Mouse (Mus musculus): ENCODE data around the gene Zdhhc8.

The Zdhhc8 gene

DNA sequence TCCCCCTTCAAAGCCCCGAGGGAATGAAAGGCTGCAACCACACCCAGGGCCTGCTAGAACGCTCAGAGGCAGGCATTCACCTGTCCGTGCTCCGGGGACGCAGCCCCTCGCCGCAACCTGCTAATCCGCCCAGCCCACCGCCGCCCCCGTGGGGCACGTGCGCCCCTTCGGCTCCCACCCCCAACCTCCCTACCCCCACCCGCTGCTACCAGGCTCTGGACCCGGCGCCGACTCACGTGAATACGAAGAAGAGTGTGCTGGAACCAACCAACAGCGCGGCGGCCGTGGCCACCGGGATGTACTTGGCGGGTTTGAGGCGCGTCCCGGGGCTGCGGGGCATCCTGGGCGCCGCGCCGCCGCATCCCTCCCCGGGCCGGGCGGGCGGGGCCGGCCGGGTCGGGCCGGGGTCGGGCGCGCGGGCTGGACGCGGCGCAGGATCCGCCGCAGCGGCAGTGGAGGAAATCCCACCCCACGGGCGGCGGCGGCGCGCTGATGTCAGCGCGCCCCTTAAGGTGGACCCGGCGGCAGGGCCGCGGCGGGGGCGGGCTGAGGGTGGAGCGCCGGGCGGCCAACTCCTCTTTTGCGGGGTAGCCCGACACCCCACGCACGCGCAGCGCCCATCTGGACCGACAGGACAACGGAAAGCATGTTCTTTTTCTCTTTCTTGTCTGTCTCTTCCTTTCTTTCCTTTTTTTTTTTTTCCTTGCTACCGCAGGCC, at the start of gene Zdhhc8:
Gene Zdhhc8 (minus strand): TSS at position 466 of the 718 bp plus-strand sequence.
- peak; percentile 52 for DNase-seq (ENCODE audit: low spot score)

DNA sequence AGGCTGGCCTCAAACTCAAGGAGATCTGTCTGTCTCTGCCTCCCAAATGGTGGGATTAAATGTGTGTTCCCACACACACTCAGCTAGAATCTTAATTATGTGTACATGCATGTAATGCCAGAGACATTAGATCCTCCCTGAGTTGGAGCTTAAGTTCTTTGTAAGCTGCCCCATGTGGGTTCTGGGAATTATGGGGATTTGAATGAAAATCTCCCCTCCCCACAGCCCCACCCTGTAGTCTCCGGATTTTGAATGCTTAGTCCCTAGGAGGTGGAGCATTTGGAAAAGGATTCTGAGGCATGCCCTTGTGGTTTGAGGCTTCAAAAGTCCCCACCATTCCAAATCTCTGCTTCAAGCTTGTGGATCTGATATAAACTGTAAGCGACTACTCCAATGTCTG, 40.2 kb upstream of the Zdhhc8 start:
- DNase-seq (ENCODE audit: low spot score), result no peak

GRCm38 (mm10) chr16:18268182-18268581, 33.2 kb upstream of the Zdhhc8 start:
- DNase-seq (ENCODE audit: low spot score), result no peak

- DNase-seq (ENCODE audit: low spot score), result no peak
Observed at GRCm38 (mm10) chr16:18265024-18265423, 30.1 kb upstream of the Zdhhc8 start.

- no peak for DNase-seq (ENCODE audit: low spot score)
Observed at GRCm38 (mm10) chr16:18258221-18258620, 23.3 kb upstream of the Zdhhc8 start, which contains the start of gene Gm49776. TSS of gene Gm49776 (minus strand) at chr16:18258321.

DNA sequence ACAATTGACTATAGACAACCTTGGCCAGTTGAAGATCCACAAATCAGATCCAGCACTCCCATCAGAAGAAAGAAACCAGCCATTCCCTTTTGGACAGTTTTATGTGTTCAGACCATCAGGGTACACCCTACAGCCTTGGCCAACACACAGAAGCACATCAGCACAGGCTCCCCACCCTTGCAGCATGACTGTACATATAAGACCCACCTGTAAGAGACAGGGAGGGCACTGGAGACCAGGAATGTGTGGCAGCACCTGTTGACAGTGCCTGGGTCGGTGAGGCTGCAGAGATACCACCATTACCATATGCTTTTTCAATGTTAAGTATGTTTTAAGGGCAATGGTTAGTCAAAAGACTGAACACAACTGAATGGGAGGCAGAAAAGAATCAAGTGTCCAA, 18.9 kb upstream of the Zdhhc8 start:
- DNase-seq (ENCODE audit: low spot score), result no peak

GRCm38 (mm10) chr16:18252736-18253135, 17.8 kb upstream of the Zdhhc8 start:
- no peak for DNase-seq (ENCODE audit: low spot score)

- no peak for DNase-seq (ENCODE audit: low spot score)
Observed at GRCm38 (mm10) chr16:18250828-18251790, 16.2 kb upstream of the Zdhhc8 start.

GRCm38 (mm10) chr16:18250231-18250630, 15.3 kb upstream of the Zdhhc8 start:
- no peak for DNase-seq (ENCODE audit: low spot score)

DNA sequence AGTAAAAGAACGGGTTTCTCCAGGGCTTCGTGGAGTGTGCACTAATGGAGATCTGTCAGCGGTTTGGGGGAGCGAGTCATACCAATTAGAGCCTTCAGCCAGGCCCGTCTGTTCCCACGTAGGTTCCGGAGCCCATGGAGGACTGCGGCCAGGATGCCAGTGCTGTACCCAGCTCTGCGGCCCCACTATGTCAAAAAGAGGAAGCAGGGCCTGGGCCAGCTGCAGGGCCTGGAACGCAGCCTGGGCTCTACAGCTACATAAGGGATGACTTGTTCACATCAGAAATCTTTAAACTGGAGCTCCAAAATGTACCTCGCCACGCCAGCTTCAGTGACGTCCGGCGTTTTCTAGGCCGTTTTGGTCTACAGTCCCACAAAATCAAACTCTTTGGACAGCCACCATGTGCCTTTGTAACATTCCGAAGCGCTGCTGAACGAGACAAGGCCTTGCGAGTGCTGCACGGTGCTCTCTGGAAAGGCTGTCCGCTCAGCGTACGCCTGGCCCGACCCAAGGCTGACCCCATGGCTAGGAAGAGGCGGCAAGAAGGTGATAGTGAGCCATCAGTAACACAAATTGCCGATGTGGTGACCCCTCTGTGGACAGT, 14.5 kb upstream of the Zdhhc8 start:
- peak; percentile 38 for DNase-seq (ENCODE audit: low spot score)

GRCm38 (mm10) chr16:18248433-18249363, 13.8 kb upstream of the Zdhhc8 start, which contains the start of the genes Trmt2a and Ranbp1:
TSS of gene Trmt2a (plus strand) at chr16:18248679.
TSS of gene Ranbp1 (minus strand) at chr16:18248732.
- peak; percentile 98 for DNase-seq (ENCODE audit: low spot score)

GRCm38 (mm10) chr16:18247521-18248399, 12.8 kb upstream of the Zdhhc8 start:
- DNase-seq (ENCODE audit: low spot score), result peak; percentile 31

GRCm38 (mm10) chr16:18241581-18241980, 6.6 kb upstream of the Zdhhc8 start:
- no peak for DNase-seq (ENCODE audit: low spot score)

- no peak for DNase-seq (ENCODE audit: low spot score)
Observed at GRCm38 (mm10) chr16:18236676-18237501, 2.0 kb upstream of the Zdhhc8 start.

- DNase-seq (ENCODE audit: low spot score), result peak; percentile 57
Observed at GRCm38 (mm10) chr16:18235389-18236065, 591 bp upstream of the Zdhhc8 start.

DNA sequence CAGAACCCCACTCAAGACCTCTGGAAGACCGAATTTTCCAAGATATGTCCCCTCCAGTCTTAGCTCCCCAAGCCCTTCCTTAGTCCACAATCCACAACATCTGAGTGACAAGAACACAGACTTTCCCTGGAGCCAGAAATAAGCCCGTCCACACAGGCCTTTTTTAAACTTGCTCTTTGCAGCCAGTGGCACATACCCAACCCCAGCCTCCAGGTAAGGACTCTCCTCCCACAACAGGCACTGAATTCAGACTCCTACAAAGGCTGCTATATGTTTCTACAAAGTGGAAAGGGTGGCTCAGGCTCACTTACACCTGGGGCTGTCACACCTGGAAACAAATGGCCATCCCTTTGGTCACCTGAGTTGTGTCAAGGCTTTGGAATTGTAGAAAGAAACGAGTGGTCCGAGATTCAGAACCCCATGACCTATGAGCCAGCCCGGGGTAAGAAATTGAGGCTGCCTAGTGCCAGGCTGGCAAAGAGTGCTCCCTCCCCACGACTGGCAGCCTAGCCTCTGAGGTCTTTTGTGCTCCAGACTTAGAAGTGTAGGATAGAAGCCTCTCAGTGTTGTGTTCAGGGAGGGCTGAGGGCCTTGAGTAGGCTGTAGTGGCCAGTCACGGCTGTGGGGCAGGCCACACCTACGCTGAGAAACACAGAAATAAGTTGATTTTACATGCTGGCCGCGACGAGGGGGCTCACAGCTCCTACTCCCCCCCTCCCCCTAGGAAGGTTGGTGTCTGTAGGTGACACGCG, 841 bp downstream of the Zdhhc8 start:
- DNase-seq (ENCODE audit: low spot score), result no peak

GRCm38 (mm10) chr16:18233451-18233850, 1.5 kb downstream of the Zdhhc8 start:
- no peak for DNase-seq (ENCODE audit: low spot score)

- DNase-seq (ENCODE audit: low spot score), result no peak
Observed at GRCm38 (mm10) chr16:18231451-18231850, 3.5 kb downstream of the Zdhhc8 start.

Data from ovary, postnatal 14 days (tissue).